Mouse (Mus musculus): ENCODE measurements at regions not wholly inside any gene's neighbourhood (a gene's known extent, or its start where the extent isn't known, plus 50 kb on each side); places are given as distances from the start of the nearest gene placed in this dataset.

- no peak for TF ChIP-seq CTCF (IDR thresholded peaks at IDR 0.05; ENCODE audit: borderline replicate concordance, extremely low read depth, insufficient read depth, insufficient read length)
- no peak for TF ChIP-seq POLR2A (IDR thresholded peaks at IDR 0.05; ENCODE audit: borderline replicate concordance, extremely low read depth, insufficient read depth, insufficient read length, poor library complexity, severe bottlenecking)
Measured at GRCm38 (mm10) chr7:89054494-89054893, 349.5 kb downstream of the Tmem135 start.
